Mouse (Mus musculus): ENCODE data around the gene Efnb3. TPM values are rescaled to one million over a fixed set of nuclear protein-coding genes. Genes with fewer than 3 reads are reported as not detected.

Efnb3 gene
- 0.99 and 1.1 TPM in 2 replicates for polyA plus RNA-seq (2012; rRNA removed)

DNA sequence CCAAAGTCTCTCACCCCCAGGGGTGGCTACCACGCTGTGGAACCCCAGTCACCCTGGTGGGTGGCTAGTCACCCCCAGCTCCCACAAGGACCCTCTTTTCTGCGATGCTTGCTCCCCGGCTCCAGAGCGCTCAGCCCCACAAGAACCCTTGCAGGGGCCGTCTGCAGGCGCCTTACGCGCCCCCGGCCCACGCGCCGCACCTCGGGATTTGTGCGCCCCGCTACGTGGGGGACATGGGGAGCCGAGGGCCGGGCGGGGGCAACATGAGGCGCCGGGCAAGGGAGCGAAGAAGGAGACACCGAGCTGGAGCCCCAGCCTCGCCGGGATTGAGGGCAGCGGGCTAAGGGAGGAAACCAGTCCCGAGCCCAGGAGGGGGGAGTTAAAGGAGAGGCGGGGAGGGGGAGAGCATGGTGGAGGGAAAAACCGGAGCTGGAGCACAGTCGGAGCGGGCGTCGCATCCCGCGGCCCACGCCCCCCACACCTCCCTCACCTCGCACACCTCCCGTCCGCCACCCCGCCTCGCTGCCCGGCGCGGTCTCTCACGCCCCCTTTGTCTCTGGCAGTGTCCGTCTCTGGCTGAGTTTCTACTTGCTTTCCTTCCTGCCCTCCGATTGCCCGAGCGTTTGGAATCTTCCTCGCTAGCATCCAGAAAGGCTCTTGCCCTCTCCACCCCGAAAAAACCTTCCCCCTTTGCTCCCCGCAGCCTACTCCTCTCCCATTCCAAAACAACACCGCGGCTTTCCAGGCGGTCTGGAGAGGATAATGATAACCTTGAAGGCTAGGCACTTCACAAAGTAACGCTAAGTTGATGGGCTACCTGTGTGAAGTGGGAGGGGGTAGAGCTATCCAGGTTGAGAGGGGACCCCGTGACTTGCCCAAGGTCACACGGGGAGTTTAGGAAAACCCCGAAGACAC, at the start of gene Efnb3:
Efnb3 (minus strand) TSS at position 355 of the 915 bp plus-strand sequence.
- DNase-seq (ENCODE audit: low spot score): no peak

DNA sequence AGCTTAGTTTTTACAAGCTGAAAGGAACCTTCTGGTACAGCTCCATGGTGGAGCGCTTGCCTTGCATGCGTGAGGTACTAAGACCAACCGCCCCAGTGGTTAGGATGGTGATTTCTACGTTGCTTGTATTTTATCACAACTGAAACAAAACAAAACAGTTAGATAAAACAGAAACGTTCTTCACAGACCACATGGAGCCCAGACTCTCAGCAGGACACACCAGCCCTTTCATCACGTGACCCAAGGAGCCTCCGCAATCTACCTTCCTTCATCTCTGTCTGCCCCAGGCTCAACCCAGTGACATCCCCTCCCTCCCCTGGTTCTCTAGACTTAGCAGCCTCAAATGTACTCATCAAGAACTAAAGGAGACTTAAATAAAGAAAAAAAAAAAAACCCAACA, 49.4 kb upstream of the Efnb3 start:
- DNase-seq (ENCODE audit: low spot score): no peak

DNA sequence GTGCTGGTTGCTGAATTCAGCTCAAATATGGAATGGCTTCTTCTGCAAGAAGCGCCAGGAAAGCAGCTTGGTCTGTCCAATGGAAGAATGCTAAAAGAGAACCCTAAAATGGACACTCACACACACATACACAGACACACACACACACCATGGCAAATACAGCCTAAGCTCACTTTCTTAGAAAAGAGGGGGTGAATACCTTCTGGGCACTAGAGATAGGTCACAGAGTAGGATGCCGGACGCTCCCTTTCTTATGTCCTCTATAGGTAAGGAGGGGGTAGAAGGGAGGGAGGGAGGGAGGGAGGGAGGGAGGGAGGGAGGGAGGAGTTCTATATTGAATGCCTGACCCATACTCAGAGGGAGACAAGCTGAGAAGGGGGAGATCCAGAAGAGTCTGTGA, 48.5 kb upstream of the Efnb3 start:
- DNase-seq (ENCODE audit: low spot score): no peak

DNA sequence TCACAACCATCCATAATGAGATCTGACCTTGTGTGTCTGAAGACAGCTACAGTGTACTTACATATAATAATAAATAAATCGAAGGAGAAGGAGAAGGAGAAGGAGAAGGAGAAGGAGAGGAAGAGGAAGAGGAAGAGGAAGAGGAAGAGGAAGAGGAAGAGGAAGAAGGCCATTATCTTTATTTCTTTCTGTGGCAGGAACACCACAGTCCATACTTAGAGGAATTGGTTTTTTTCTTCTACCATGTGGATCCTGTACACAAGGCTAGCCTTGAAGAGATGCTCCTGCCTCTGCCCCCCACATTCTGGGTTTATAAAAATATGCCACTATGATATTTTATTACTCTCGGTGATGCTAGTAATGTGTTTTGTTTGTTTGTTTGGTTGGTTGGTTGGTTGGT, 46.8 kb upstream of the Efnb3 start:
- no peak for DNase-seq (ENCODE audit: low spot score)

DNA sequence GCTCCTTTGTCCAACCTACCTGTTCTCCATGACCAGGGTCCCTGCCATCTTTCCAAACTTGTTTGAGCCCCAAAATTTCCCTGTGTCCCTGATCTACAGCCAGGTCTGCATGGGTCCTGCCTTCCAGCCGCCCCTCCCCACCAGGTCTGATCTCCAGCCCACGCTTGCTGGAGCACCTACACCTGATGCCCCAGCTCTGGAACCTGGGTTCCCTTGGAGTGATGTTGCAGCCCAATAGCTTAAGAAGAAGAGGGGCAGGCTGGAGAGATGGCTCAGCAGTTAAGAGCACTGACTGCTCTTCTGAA, 46.4 kb upstream of the Efnb3 start:
- no peak for DNase-seq (ENCODE audit: low spot score)

DNA sequence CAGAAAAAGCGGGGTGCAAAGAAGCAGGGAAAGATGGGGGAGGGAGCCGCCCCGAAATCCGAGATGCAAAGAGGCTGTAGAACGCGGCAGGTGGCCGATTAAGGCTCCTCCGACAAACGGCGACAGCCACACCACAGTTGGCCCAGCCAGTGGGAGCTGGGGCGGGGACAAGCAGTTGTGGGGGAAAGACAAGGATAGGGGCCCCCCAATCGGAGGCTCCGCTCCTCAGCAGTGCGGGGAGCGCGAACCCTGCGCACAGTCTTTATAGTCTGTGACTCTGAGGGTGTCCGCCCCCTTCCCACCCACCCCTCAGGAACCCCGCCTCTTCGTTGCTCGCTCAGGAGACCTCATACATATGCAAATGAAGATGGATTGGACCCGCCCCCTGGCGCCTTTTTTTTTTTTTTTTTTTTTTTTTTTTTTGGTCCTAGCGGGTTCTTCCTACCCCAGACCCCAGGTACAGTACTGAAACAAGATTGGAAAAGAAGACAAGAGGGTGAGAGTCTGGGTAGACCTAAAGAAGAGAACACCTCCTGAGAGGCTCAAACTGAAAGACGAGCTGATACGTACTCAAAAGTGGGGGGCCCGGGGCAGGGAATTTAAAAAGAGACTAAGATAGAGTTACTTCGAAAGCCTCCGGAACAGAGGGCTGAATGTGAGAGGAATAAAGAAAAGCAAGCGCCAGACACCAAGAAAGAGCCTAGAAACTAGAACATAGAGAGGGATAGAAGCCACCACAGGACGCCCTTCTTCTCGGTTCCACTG, 45.9 kb upstream of the Efnb3 start, which contains the start of gene Atp1b2:
Atp1b2 (minus strand) TSS at position 217 of the 765 bp plus-strand sequence.
- peak; percentile 54 for DNase-seq (ENCODE audit: low spot score)

DNA sequence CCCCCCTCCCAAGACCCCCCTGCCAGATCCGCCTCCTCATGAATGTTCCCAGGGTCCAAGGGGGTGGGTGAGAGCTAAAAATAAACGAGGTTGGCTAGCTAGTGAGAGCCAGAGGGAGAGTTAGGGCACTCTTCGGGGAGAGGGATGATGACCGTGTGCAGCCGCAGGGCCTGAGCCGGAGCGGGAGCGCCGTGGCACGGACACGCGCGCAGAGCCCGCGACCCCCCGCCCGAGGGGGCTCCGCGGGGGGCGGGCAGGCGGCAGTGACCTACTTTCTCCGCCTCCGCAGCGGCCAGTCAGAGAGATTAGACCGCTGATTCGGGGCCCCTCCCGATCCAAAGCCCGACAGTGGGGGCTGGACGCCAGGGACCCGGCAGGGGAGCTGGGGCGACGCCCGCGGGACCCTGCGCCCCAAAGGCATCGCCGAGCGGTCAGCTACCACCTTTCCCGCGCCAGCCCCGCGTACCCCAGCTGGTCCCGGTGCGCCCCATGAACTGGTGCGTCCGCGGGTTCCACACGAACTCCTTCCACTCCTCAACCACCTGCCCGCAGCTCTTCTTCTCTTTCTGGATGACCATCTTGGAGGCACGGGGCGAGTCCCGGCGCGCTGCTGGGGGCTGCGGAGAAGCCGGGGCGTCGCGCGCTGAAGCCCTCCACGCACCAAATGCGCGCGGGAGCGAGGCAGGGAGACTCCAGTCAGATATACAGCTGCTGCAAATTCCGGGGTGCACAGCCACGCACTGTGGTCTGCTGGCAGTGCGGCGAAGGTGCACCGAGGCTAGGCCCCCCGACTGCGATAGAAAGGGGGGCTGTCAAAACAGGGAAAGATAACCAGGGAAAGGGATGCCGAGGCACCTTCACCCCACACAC, 45.0 kb upstream of the Efnb3 start:
- DNase-seq (ENCODE audit: low spot score): no peak

DNA sequence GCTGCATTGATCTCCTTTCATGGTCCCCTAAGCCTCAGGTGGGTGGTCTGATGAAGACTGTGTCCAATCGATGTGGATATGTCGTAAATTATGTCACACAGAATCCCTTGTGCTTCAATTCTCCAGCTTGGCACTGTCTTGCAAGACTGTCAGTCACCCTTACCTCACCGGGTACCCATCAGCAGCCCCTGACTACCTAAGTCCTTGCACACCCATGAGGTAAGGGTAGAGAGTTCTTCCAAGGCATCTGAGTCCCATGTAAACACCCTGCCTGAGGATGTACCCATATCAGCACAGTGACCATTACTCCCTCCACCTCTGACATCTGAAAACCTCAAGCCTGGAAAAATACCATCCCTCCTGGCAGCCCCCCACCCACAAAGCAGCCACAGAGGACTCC, 44.3 kb upstream of the Efnb3 start:
- no peak for DNase-seq (ENCODE audit: low spot score)

DNA sequence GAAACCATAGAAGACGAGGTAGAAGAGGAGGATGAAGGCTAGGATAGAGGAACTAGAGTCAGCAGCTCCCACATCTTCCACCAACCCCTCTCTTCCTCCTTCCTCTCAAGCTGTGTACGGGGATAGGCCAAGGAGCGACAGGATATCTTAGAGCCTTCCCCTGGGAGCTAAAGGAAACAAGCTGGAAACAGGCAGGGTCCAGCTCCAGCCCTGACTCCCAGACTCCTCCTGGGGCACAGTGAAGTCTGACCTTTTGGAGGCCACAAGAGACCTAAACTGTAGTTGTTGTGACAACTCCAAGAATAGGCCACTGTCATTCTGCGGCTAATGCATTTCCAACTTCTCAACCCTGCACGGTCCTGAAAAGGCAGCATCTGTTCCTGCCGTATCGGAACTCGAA, 43.5 kb upstream of the Efnb3 start:
- no peak for DNase-seq (ENCODE audit: low spot score)

DNA sequence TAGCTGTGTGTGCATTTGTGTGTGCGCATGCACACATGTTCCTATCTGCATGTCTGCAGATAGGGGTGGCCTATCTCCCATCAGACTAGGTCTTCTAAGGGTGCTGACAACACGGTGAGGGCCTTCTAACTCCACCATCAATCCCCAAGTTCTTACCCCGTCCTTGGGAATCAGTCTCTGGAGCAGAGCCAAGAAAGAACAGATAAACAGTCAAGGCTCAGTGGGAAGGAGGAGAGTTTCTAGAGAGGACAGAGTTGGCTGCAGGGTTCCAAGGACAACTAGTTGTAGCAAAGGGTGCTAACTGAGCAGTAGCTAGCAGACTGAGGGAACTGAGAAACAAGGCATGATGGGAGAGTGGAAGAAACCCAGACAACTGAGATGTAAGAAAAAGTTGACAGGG, 41.8 kb upstream of the Efnb3 start:
- no peak for DNase-seq (ENCODE audit: low spot score)

DNA sequence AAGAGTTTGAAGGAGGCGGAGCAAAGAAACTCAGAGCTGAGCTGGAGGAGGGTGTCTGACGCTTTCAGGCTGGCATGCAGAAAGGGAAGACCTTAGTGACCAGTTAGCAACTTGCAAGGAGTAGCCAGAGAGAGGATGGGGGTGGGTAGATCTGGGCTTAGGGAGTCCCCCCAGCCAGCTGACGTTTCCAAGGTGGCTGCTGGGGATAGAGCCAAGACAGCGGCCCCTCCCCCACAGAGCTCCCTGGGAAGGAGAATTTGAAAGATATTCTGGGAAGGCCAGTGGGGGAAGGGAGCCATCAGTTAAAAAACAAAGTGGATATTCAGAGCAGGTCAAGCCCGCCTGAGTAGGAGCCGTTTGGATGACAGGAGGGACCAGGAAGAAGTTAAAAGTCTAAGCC, 40.1 kb upstream of the Efnb3 start:
- no peak for DNase-seq (ENCODE audit: low spot score)

DNA sequence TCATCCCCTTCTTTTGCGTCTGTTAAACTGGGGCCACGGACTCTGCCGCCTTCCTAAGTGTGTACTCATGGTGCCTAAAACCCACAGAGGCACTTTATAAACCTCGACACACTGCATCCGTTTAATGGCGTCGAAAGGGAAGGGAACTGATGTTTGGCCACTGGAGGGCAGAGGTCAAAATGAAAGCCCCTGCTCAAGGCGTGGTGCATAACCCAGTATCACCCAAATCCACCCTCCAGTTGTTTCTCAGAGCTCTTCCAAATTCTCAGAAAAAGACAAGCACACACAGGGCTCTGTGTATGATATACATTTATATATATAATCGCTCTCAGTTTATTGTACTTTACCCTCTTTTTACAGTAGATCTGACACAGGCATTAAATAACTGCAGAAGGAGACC, 39.4 kb upstream of the Efnb3 start:
- no peak for DNase-seq (ENCODE audit: low spot score)

DNA sequence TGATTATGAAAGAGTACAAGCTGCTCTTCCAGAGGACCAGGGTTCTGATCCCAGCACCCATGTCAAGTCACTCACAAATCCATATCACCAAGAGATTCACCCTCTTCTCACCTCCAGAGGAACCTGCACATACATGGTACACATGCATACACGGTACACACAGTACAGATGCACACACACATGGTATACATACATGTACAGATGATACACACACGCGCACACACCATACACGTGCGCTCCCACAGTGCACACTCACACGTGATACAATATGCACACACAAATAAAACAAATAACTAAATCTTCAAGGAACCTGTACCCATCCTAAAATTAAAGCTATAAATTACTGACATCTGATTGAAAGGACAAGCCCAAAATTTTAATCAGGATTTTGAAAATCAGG, 34.8 kb upstream of the Efnb3 start:
- DNase-seq (ENCODE audit: low spot score): no peak

DNA sequence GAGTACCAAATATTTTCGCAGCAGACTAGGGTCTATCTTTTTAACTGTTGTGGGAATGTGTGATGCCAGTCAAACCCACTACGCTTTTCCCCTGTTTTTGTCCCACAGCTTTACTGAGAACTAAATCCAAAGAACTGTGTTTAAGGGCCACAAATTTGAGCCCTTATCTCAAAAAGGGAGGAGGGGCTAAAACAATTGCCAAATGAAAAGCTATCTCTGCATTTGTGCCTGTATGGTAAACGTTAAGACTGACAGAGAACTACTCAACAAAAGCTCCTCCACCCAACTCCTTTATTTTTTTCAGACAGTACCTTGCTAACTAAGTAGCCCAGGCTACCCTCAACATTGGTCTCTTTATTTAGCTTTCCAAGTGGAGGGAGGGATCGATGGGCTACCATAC, 32.8 kb upstream of the Efnb3 start:
- DNase-seq (ENCODE audit: low spot score): no peak

DNA sequence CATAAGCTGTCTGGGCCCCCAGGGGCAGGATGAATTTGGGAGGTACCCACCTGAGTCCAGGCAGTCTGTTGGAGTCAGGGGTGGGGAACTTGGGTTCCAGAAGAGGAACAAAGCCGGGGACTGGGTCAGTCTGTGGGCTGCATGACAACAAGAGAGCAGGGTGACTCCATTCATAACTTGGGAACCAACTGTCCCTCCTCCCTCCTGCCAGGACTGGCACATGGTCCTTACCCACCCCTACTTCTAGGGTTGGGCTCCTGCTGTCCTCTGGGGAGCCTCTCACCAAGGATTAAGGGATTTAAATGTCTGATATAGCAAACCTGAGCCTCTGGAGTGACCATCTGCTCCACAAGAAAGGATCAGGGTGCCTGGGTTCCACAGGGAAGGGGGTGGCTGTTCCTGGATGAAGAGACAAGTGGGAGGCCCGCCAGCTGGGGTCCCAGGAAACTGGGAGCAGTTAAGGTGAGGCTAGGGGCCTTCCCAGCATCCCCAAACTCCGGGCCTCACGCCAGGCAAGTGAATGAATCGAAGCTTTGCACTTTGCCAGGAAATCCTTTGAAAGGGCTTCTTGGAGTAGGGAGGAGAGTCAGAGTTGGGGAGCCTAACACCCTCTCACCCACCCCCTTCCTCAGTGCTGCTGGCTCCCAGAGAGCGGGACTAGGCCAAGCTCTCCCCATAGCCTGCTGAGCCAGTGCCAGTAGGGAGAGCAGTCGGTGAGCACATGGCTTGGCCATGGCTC, 32.1 kb upstream of the Efnb3 start:
- no peak for DNase-seq (ENCODE audit: low spot score)

DNA sequence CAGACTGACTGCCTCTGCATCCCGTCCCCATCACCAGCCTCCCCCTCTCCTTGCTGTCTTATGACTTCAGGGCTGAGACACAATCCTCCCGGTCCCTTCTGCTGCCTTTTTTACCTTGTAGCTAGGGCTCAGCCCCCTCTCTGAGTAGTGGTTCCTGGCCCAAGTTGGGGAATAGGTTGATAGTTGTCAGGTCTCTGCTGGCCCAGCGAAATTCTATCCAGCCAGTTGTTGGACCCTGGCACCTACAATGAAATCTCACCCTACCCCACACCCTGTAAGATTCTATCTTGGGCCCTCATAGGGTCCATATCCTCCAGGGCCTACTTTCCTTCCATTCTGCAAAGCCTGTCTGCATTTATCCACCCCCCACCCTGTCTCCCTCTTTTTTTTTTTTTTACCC, 31.4 kb upstream of the Efnb3 start:
- no peak for DNase-seq (ENCODE audit: low spot score)

DNA sequence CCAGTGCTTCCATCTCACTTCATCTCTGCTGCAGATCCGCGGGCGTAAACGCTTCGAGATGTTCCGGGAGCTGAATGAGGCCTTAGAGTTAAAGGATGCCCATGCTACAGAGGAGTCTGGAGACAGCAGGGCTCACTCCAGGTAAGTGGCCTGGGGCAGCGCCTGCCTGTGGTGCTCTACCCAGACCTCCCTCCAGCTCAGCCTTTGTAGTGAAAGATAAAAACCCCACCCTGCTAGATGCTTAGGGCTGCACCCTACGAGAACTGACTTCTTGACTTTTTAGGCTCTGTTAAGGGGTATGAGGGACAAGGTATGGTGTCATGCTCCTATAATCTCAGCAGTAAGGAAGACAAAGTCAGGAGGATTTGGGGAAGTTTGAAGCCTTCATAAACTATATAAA, 30.6 kb upstream of the Efnb3 start:
- no peak for DNase-seq (ENCODE audit: low spot score)

DNA sequence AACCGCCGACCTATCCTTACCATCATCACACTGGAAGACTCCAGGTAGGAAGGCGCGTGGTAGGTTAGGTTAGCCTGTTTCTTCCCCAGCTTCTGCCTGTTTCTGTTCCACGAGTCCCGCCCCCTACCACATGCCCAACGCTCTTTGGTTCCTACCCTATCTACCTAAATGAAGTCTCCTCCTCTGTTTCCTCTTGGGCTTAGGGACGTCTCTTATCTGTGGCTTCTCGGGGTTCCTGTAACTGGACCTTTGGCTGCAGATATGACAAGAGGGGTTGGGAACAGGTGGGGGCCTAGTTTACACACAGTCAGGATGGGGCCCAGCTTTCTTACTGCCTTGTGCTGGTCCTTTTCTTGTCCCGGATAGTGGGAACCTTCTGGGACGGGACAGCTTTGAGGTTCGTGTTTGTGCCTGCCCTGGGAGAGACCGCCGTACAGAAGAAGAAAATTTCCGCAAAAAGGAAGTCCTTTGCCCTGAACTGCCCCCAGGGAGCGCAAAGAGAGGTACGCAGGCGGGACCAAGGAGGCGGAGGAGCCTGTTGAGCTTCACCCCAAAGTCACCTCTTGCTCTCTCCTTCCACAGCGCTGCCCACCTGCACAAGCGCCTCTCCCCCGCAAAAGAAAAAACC, 29.3 kb upstream of the Efnb3 start:
- DNase-seq (ENCODE audit: low spot score): no peak

DNA sequence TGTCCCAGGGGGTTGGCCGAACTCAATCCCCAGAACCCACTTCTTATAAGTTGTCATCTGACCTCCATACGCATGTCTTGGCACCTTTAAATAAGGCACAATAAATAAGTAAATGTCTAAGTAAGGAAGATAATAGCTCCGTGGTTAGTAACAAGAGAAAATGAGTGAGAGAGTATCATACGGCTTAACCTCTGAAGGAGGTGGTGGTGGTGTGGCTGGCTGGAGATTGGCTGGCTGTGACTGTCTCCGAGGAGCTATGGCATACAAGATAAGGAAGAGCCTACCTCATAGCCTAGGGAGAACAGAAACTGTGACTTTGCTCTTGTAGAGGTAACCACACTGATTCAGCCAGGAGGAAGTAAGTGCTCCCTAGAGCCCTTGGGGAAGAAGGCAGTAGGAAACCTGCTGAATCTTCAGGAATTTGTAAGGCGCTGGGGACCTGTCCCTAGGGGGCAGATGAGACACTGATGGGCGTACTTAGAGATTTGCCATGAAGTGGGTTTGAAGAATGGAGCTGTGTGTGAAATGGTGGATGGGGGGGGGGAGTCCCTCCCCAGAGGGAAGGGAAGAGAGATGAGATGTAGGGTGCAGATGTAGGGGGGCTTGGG, 25.8 kb upstream of the Efnb3 start:
- no peak for DNase-seq (ENCODE audit: low spot score)

DNA sequence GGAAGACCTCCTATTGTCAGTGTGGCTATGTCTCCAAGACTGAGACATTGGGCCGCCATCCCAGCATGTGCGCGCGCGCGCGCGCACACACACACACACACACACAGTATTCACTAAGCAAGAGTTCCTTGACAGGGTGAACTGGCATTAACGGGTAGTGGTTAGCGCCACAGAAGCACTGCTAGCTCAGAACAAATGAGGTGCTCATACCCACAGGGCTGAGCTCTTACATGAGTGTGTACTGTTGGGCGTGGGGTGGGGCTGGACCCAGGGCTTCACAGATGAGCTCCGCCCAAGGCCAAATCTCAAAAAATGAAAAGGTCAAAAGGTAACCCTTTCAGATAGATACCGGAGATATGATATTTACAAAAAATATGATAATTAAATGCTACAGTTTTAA, 24.9 kb upstream of the Efnb3 start:
- DNase-seq (ENCODE audit: low spot score): no peak

DNA sequence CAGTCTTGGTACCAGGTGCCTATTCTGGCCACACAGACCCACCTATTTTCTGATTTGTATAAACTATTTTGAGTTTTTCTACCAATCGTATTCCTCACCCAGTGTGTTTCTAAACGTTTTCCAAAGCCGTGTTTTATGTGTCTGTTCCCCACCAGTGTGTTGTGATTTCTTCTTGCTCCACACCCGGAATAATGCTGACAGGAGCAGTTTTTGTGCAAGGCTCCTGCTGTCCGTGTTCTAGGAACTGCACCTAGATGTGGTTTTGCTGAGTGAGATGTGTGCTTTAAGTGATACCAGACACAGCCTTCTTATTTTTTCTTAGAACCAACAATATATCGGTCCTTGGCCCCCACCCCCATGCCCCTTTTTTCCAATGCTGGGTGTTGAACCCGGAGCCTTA, 24.0 kb upstream of the Efnb3 start:
- no peak for DNase-seq (ENCODE audit: low spot score)

Measured in urinary bladder, adult 2 months (tissue).